19 mouse cellular contexts compared by ENCODE assay signal in the genomic region with DNA sequence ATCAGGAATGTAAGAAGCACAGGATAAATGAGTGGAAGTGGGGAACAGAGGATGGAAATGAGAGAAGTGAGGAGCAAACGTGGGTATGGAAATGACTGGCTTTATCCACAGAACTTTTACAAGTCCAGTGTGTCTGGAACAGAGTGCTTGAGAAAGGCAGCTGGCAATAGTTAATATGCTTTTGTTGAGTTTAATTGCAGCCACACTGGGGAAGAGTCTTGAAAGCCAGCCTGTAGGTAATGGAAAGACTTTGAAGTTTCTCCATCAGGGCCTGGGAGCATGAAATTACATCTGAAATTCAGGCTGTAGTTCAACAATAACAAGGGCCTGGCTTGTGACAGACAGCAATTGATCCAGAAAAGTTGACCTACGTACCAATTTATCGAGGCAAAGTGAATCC.
"Had no signal": no experiment of that assay in that cellular context is flagged by ENCODE, and none has a peak within 500 bp of the region (broad histone marks: within the 10 kb centered on the region; RNA-seq: fewer than 3 reads in every experiment).

No protein-coding gene starts in this region.

- H3K9ac ChIP-seq: intestine, embryonic 15.5 days; liver, embryonic 14.5 days; liver, postnatal 0 days; lung, embryonic 15.5 days had no signal

- H3K9me3 ChIP-seq: intestine, embryonic 15.5 days; lung, embryonic 15.5 days had no signal

- ATAC-seq: intestine, embryonic 15.5 days; liver, postnatal 0 days had no signal

- H3K4me2 ChIP-seq: intestine, embryonic 15.5 days; liver, embryonic 11.5 days; lung, embryonic 15.5 days; midbrain, embryonic 11.5 days had no signal

- H3K4me1 ChIP-seq: intestine, embryonic 15.5 days; lung, embryonic 15.5 days; megakaryocyte, embryonic 14.5 days had no signal

- H3K27ac ChIP-seq: intestine, embryonic 15.5 days; liver, embryonic 14.5 days; lung, embryonic 15.5 days; stomach, postnatal 0 days had no signal

- DNase-seq: kidney, adult 18-20 months; kidney, adult 9 months; kidney, postnatal 14 days; kidney, postnatal 4 days; liver, postnatal 0 days; lung, postnatal 10 days; lung, postnatal 36 days; midbrain, embryonic 14.5 days; right cerebral cortex, postnatal 4 days; thymus, adult 2 months; thymus, postnatal 14 days; thymus, postnatal 4 days had no signal

- H3K36me3 ChIP-seq: intestine, embryonic 15.5 days; lung, embryonic 15.5 days had no signal

- H3K27me3 ChIP-seq: intestine, embryonic 15.5 days; lung, embryonic 15.5 days; megakaryocyte, embryonic 14.5 days had no signal

- H3K4me3 ChIP-seq: intestine, embryonic 15.5 days; lung, embryonic 15.5 days; megakaryocyte, embryonic 14.5 days had no signal
